ENCODE assay signal across 36 mouse cellular contexts in the genomic region with DNA sequence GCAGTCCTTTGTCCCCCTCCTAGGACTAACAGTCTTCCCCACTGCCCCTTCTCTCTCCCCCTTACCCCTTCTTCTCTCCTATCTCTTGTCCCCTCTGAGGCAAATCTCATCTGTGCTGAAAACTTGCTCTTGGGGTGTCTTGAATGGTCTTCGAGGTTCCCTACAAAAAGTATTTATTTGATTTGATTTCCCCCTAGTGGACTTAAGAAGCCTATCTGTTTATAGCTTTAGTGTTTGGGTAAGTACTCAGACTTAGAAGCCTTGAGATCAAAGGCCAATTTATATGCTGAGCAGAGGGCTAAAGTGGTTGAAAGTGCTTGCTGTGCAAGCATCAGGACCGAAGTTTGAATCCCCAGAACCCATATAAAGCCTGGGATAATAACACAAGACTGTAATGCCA. TPM values are rescaled to one million over a fixed set of nuclear protein-coding genes. Genes with fewer than 3 reads are reported as not detected.
DNase-seq lines count a peak whose midpoint lies in the region; ATAC-seq and TF ChIP-seq lines count a peak whose summit lies in the region.
"Had no signal": no experiment of that assay in that cellular context is flagged by ENCODE, and none has a peak within 500 bp of the region (broad histone marks: within the 10 kb centered on the region; RNA-seq: fewer than 3 reads in every experiment).

No protein-coding gene starts in this region.

- H3K36me3 ChIP-seq in heart, postnatal 0 days (replicated peaks; ENCODE audit: control insufficient read depth, insufficient read depth, low read length) = no peaks in the 10 kb centered on the region
- no peaks in the 10 kb centered on the region for H3K36me3 ChIP-seq in lung, postnatal 0 days (ENCODE audit: insufficient read depth, low read length)
- H3K36me3 ChIP-seq: embryonic facial prominence, embryonic 13.5 days; forebrain, embryonic 12.5 days; heart, embryonic 10.5 days; kidney, embryonic 15.5 days; liver, embryonic 15.5 days; midbrain, embryonic 12.5 days; neural tube, embryonic 15.5 days had no signal

- no peak for DNase-seq in heart, postnatal 0 days (ENCODE audit: low spot score)
- no peak for DNase-seq in heart, postnatal 25 days (ENCODE audit: low spot score)
- no peak for DNase-seq in layer of hippocampus, adult 2 months (ENCODE audit: low spot score in 2 of 2)
- DNase-seq in layer of hippocampus, adult 8-10 months (ENCODE audit: low spot score in 2 of 2) = no peak
- DNase-seq in lung, postnatal 0 days (ENCODE audit: low spot score) = peak; percentile 19
- DNase-seq in lung, postnatal 25 days (ENCODE audit: low spot score) = no peak
- DNase-seq in thymus, postnatal 14 days = no peak
- DNase-seq: B cell, adult 2 months; cerebellum, adult 8-10 months; cerebellum, postnatal 36 days; embryo, embryonic 11 days; lung, postnatal 14 days; right cerebral cortex, adult 18-20 months; right cerebral cortex, postnatal 4 days; thymus, adult 18-20 months had no signal

- H3K4me2 ChIP-seq in heart, postnatal 0 days (ENCODE audit: low read depth, low read length) = no peak overlapping the region
- no peak overlapping the region for H3K4me2 ChIP-seq in lung, postnatal 0 days (replicated peaks; ENCODE audit: low read depth, low read length)
- H3K4me2 ChIP-seq: embryonic facial prominence, embryonic 13.5 days; forebrain, embryonic 12.5 days; kidney, embryonic 15.5 days; liver, embryonic 15.5 days; midbrain, embryonic 12.5 days; neural tube, embryonic 15.5 days had no signal

- no peaks in the 10 kb centered on the region for H3K27me3 ChIP-seq in heart, postnatal 0 days (ENCODE audit: control insufficient read depth, insufficient read depth, low read length)
- no peaks in the 10 kb centered on the region for H3K27me3 ChIP-seq in lung, postnatal 0 days (replicated peaks; ENCODE audit: insufficient read depth, low read length)
- H3K27me3 ChIP-seq: CH12.LX; embryonic facial prominence, embryonic 13.5 days; forebrain, embryonic 12.5 days; kidney, embryonic 15.5 days; liver, embryonic 15.5 days; midbrain, embryonic 12.5 days; neural tube, embryonic 15.5 days had no signal

- no peak overlapping the region for H3K27ac ChIP-seq in heart, postnatal 0 days (ENCODE audit: low read depth)
- no peak overlapping the region for H3K27ac ChIP-seq in layer of hippocampus, adult 2 months
- no peak overlapping the region for H3K27ac ChIP-seq in lung, postnatal 0 days (ENCODE audit: low read length)
- H3K27ac ChIP-seq: embryonic facial prominence, embryonic 13.5 days; forebrain, embryonic 12.5 days; heart, embryonic 10.5 days; kidney, embryonic 15.5 days; liver, embryonic 15.5 days; midbrain, embryonic 12.5 days; neural tube, embryonic 15.5 days had no signal

- no peak for ATAC-seq in heart, postnatal 0 days (ENCODE audit: insufficient read depth, low read depth)
- no peak for ATAC-seq in lung, postnatal 0 days

- WGBS in heart, postnatal 0 days = 61% methylated on average over 2 of the region's 2 CpGs
- WGBS in lung, postnatal 0 days = 34% methylated on average over 2 of the region's 2 CpGs

- TF ChIP-seq EP300 in heart, postnatal 0 days (IDR thresholded peaks at IDR 0.05; ENCODE audit: low read depth) = no peak
- no peak for TF ChIP-seq EP300 in lung, postnatal 0 days (IDR thresholded peaks at IDR 0.05)

- intact Hi-C loops in heart, postnatal 25 days (cut with DNase I) = loop anchor here (2.0 kb wide), 1 partner anchor 124 kb away; no protein-coding TSS in a partner anchor

- H3K4me3 ChIP-seq in heart, postnatal 0 days (ENCODE audit: low read depth, low read length) = no peak overlapping the region
- H3K4me3 ChIP-seq in layer of hippocampus, adult 2 months = no peak overlapping the region
- H3K4me3 ChIP-seq in lung, postnatal 0 days (ENCODE audit: low read depth, low read length) = no peak overlapping the region
- H3K4me3 ChIP-seq: embryonic facial prominence, embryonic 13.5 days; erythroblast, embryonic 14.5 days; forebrain, embryonic 12.5 days; heart, embryonic 10.5 days; kidney, embryonic 15.5 days; liver, embryonic 15.5 days; midbrain, embryonic 12.5 days; neural tube, embryonic 15.5 days had no signal

- TF ChIP-seq CTCF in heart, postnatal 0 days (IDR thresholded peaks at IDR 0.05; ENCODE audit: low read depth) = 0 out of 2 replicates have a peak, but pooled peaks have one; percentile 6
- TF ChIP-seq CTCF in layer of hippocampus, adult 2 months (conservative IDR thresholded peaks at IDR 0.05) = peak; percentile 61
- TF ChIP-seq CTCF in lung, postnatal 0 days (IDR thresholded peaks at IDR 0.05) = peak; percentile 31; the same call in 1 of the 2 replicates

- H3K9me3 ChIP-seq in heart, postnatal 0 days (replicated peaks; ENCODE audit: control insufficient read depth, low read length) = no peaks in the 10 kb centered on the region
- H3K9me3 ChIP-seq in lung, postnatal 0 days (ENCODE audit: low read length) = no peaks in the 10 kb centered on the region
- H3K9me3 ChIP-seq: embryonic facial prominence, embryonic 13.5 days; forebrain, embryonic 12.5 days; heart, embryonic 10.5 days; kidney, embryonic 15.5 days; liver, embryonic 15.5 days; midbrain, embryonic 12.5 days; neural tube, embryonic 15.5 days had no signal

- H3K9ac ChIP-seq in heart, postnatal 0 days (replicated peaks; ENCODE audit: low read depth, low read length) = no peak overlapping the region
- no peak overlapping the region for H3K9ac ChIP-seq in lung, postnatal 0 days (replicated peaks; ENCODE audit: low read depth)
- H3K9ac ChIP-seq: embryonic facial prominence, embryonic 13.5 days; forebrain, embryonic 12.5 days; kidney, embryonic 15.5 days; liver, embryonic 15.5 days; midbrain, embryonic 12.5 days; neural tube, embryonic 15.5 days had no signal

- no peaks in the 10 kb centered on the region for H3K4me1 ChIP-seq in heart, postnatal 0 days (ENCODE audit: control insufficient read depth, insufficient read depth)
- no peaks in the 10 kb centered on the region for H3K4me1 ChIP-seq in lung, postnatal 0 days (ENCODE audit: insufficient read depth, low read depth, low read length)
- H3K4me1 ChIP-seq: embryonic facial prominence, embryonic 13.5 days; forebrain, embryonic 12.5 days; heart, embryonic 10.5 days; kidney, embryonic 15.5 days; liver, embryonic 15.5 days; midbrain, embryonic 12.5 days; neural tube, embryonic 15.5 days had no signal

RNA-seq across cellular contexts. Expression of a gene that starts 22.7 kb away (rescaled TPM):
- total RNA-seq in heart, postnatal 0 days (2014; rRNA removed; ENCODE audit: low replicate concordance) = 7.1 and 9.5 TPM in 2 replicates
- 16.9 and 19.1 TPM in 2 replicates for polyA plus RNA-seq in heart, postnatal 0 days (2015; fragmentation: Nextera tagmentation; extraction: Ambion mirVana)
- total RNA-seq in heart, postnatal 25 days (2021) = 10 to 100 TPM; 16.9 to 19.5 TPM
- 10 to 100 TPM in 1 of 2 experiments, 1 to 10 TPM in 1; 8.4 to 10.6 TPM for total RNA-seq in layer of hippocampus, adult 2 months (2021)
- 10 to 100 TPM in 2 of 4 experiments, 1 to 10 TPM in 2; 6.9 to 11.1 (median 8.9) TPM for total RNA-seq in layer of hippocampus, adult 8-10 months (2022)
- polyA plus RNA-seq in lung, postnatal 0 days (2015; fragmentation: Nextera tagmentation; extraction: Ambion mirVana) = 20.4 and 23.1 TPM in 2 replicates
- total RNA-seq: CH12.LX had no signal

RNA-seq across cellular contexts. Expression of a gene that starts 58.9 kb away (rescaled TPM):
- not detected in 2 replicates for total RNA-seq in heart, postnatal 0 days (2014; rRNA removed; ENCODE audit: low replicate concordance)
- not detected in 2 replicates for polyA plus RNA-seq in heart, postnatal 0 days (2015; fragmentation: Nextera tagmentation; extraction: Ambion mirVana)
- total RNA-seq in heart, postnatal 25 days (2021) = not detected
- not detected for total RNA-seq in layer of hippocampus, adult 2 months (2021)
- not detected for total RNA-seq in layer of hippocampus, adult 8-10 months (2022)
- not detected in 2 replicates for polyA plus RNA-seq in lung, postnatal 0 days (2015; fragmentation: Nextera tagmentation; extraction: Ambion mirVana)
- total RNA-seq: adrenal gland, postnatal 14 days; CH12.LX; gastrocnemius, adult 8-10 months; layer of hippocampus, postnatal 14 days; left cerebral cortex, postnatal 10 days; megakaryocyte, adult 5-6 weeks had no signal
- polyA plus RNA-seq: embryonic facial prominence, embryonic 13.5 days; erythroblast, embryonic 14.5 days; forebrain, embryonic 12.5 days; gonadal fat pad, adult 2 months; heart, embryonic 10.5 days; heart, embryonic 16.5 days; hindbrain, embryonic 11.5 days; intestine, embryonic 14.5 days; kidney, embryonic 15.5 days; large intestine, adult 2 months; limb, embryonic 11.5 days; liver, embryonic 15.5 days; midbrain, embryonic 12.5 days; neural tube, embryonic 15.5 days; stomach, embryonic 14.5 days had no signal

Comparison
In these comparisons a context has a peak if more than half of its experiments do, and no peak if none do; other contexts are left out.
1. CTCF ChIP-seq: peak in every context shown above with its lines; median percentile 61 in layer of hippocampus, adult 2 months; 31 in lung, postnatal 0 days; 6 in heart, postnatal 0 days.